Mouse (Mus musculus): ENCODE measurements around the gene Cacng3. TPM values are rescaled to one million over a fixed set of nuclear protein-coding genes. Genes with fewer than 3 reads are reported as not detected.
A peak's percentile ranks its signal among the peaks of the same experiment; 100 is the strongest.

The Cacng3 gene
- polyA plus RNA-seq, 1 experiment from 2014 or later: 0.12 TPM

GRCm38 (mm10) chr7:122795140-122795539 is 124.8 kb downstream of the Cacng3 start:
- 69% methylated on average over 6 of the region's 6 CpGs for WGBS (ENCODE audit: insufficient replicate concordance)
- Histone ChIP-seq H3K4me1 (ENCODE audit: insufficient read depth) (no peaks in the 10 kb centered on the region), H3K27ac (ENCODE audit: low read depth) (no peak overlapping the region), H3K36me3 (replicated peaks; ENCODE audit: insufficient read depth, low read length) (no peaks in the 10 kb centered on the region), H3K4me2 (ENCODE audit: low read depth, low read length) (no peak overlapping the region), H3K4me3 (ENCODE audit: low read depth, low read length) (no peak overlapping the region), H3K27me3 (ENCODE audit: insufficient read depth, low read length) (no peaks in the 10 kb centered on the region), H3K9ac (replicated peaks) (no peak overlapping the region), H3K9me3 (ENCODE audit: low read length) (no peaks in the 10 kb centered on the region)
- ATAC-seq (no peak), DNase-seq (no peak)
- TF ChIP-seq CTCF (IDR thresholded peaks at IDR 0.05; ENCODE audit: low read depth) (no peak), EP300 (IDR thresholded peaks at IDR 0.05; ENCODE audit: low read depth) (no peak)

GRCm38 (mm10) chr7:122800821-122801220 is 130.5 kb downstream of the Cacng3 start:
- Histone ChIP-seq H3K9me3 (ENCODE audit: low read length) (no peaks in the 10 kb centered on the region), H3K9ac (replicated peaks) (no peak overlapping the region), H3K4me1 (ENCODE audit: insufficient read depth) (no peaks in the 10 kb centered on the region), H3K27me3 (ENCODE audit: insufficient read depth, low read length) (no peaks in the 10 kb centered on the region), H3K4me3 (ENCODE audit: low read depth, low read length) (no peak overlapping the region), H3K36me3 (replicated peaks; ENCODE audit: insufficient read depth, low read length) (no peaks in the 10 kb centered on the region), H3K4me2 (ENCODE audit: low read depth, low read length) (no peak overlapping the region), H3K27ac (ENCODE audit: low read depth) (no peak overlapping the region)
- TF ChIP-seq CTCF (IDR thresholded peaks at IDR 0.05; ENCODE audit: low read depth) (no peak), EP300 (IDR thresholded peaks at IDR 0.05; ENCODE audit: low read depth) (no peak)
- ATAC-seq (no peak), DNase-seq (no peak)
- WGBS (ENCODE audit: insufficient replicate concordance): 86% methylated on average over 2 of the region's 2 CpGs

- no peaks in the 10 kb centered on the region for H3K9me3 ChIP-seq (ENCODE audit: low read length)
- WGBS (ENCODE audit: insufficient replicate concordance): 74% methylated on average over 9 of the region's 9 CpGs
- no peak for TF ChIP-seq CTCF (IDR thresholded peaks at IDR 0.05; ENCODE audit: low read depth)
- no peak for TF ChIP-seq EP300 (IDR thresholded peaks at IDR 0.05; ENCODE audit: low read depth)
- ATAC-seq (no peak), DNase-seq (no peak)
- no peaks in the 10 kb centered on the region for H3K36me3 ChIP-seq (replicated peaks; ENCODE audit: insufficient read depth, low read length)
- no peaks in the 10 kb centered on the region for H3K4me1 ChIP-seq (ENCODE audit: insufficient read depth)
- H3K27me3 ChIP-seq (ENCODE audit: insufficient read depth, low read length): no peaks in the 10 kb centered on the region
- H3K4me3 ChIP-seq (ENCODE audit: low read depth, low read length): no peak overlapping the region
- H3K9ac ChIP-seq (replicated peaks): no peak overlapping the region
- no peak overlapping the region for H3K4me2 ChIP-seq (ENCODE audit: low read depth, low read length)
- no peak overlapping the region for H3K27ac ChIP-seq (ENCODE audit: low read depth)
Measured at GRCm38 (mm10) chr7:122803839-122804496, 133.7 kb downstream of the Cacng3 start.

- Histone ChIP-seq H3K4me1 (ENCODE audit: insufficient read depth) (no peaks in the 10 kb centered on the region), H3K27ac (ENCODE audit: low read depth) (no peak overlapping the region), H3K9me3 (ENCODE audit: low read length) (no peaks in the 10 kb centered on the region), H3K4me3 (ENCODE audit: low read depth, low read length) (no peak overlapping the region), H3K4me2 (ENCODE audit: low read depth, low read length) (no peak overlapping the region), H3K36me3 (replicated peaks; ENCODE audit: insufficient read depth, low read length) (no peaks in the 10 kb centered on the region), H3K9ac (replicated peaks) (no peak overlapping the region), H3K27me3 (ENCODE audit: insufficient read depth, low read length) (no peaks in the 10 kb centered on the region)
- no peak for TF ChIP-seq EP300 (IDR thresholded peaks at IDR 0.05; ENCODE audit: low read depth)
- TF ChIP-seq CTCF (IDR thresholded peaks at IDR 0.05; ENCODE audit: low read depth): no peak
- DNase-seq (no peak), ATAC-seq (no peak)
- WGBS (ENCODE audit: insufficient replicate concordance): 69% methylated on average over 5 of the region's 5 CpGs
Measured at GRCm38 (mm10) chr7:122806531-122806930, 136.2 kb downstream of the Cacng3 start.

GRCm38 (mm10) chr7:122813724-122814123 is 143.4 kb downstream of the Cacng3 start:
- no peak for DNase-seq
- Histone ChIP-seq H3K9ac (replicated peaks) (no peak overlapping the region), H3K4me1 (ENCODE audit: insufficient read depth) (no peaks in the 10 kb centered on the region), H3K27me3 (ENCODE audit: insufficient read depth, low read length) (no peaks in the 10 kb centered on the region), H3K4me3 (ENCODE audit: low read depth, low read length) (no peak overlapping the region), H3K4me2 (ENCODE audit: low read depth, low read length) (no peak overlapping the region), H3K27ac (ENCODE audit: low read depth) (no peak overlapping the region), H3K9me3 (ENCODE audit: low read length) (no peaks in the 10 kb centered on the region), H3K36me3 (replicated peaks; ENCODE audit: insufficient read depth, low read length) (no peaks in the 10 kb centered on the region)
- WGBS (ENCODE audit: insufficient replicate concordance): 36% methylated on average over 1 of the region's 1 CpGs
- TF ChIP-seq CTCF (IDR thresholded peaks at IDR 0.05; ENCODE audit: low read depth) (no peak), EP300 (IDR thresholded peaks at IDR 0.05; ENCODE audit: low read depth) (no peak)
- ATAC-seq: no peak

- H3K4me3 ChIP-seq (ENCODE audit: low read depth, low read length): no peak overlapping the region
- DNase-seq: no peak
- H3K36me3 ChIP-seq (replicated peaks; ENCODE audit: insufficient read depth, low read length): no peaks in the 10 kb centered on the region
- H3K4me1 ChIP-seq (ENCODE audit: insufficient read depth): no peaks in the 10 kb centered on the region
- ATAC-seq: peak; percentile 29; the same call in 1 of the 2 replicates
- no peak for TF ChIP-seq EP300 (IDR thresholded peaks at IDR 0.05; ENCODE audit: low read depth)
- no peaks in the 10 kb centered on the region for H3K27me3 ChIP-seq (ENCODE audit: insufficient read depth, low read length)
- no peak overlapping the region for H3K9ac ChIP-seq (replicated peaks)
- H3K9me3 ChIP-seq (ENCODE audit: low read length): no peaks in the 10 kb centered on the region
- H3K4me2 ChIP-seq (ENCODE audit: low read depth, low read length): no peak overlapping the region
- H3K27ac ChIP-seq (ENCODE audit: low read depth): peak overlapping the region; percentile 60
- 69% methylated on average over 7 of the region's 7 CpGs for WGBS (ENCODE audit: insufficient replicate concordance)
Measured at GRCm38 (mm10) chr7:122817565-122817964, 147.3 kb downstream of the Cacng3 start.
